Mouse (Mus musculus) midbrain, embryonic 12.5 days (tissue): Measurements from ENCODE around the gene Per3. TPM values are rescaled to one million over a fixed set of nuclear protein-coding genes. Genes with fewer than 3 reads are reported as not detected.

Experiments
- ATAC-seq: fragments of 200-750 bp; cut with Nextera tagmentation; 2 replicates; pipeline ENCODE4 v1.8.0; 2017; ENCODE audit warnings: low read depth, moderate TSS enrichment, moderate library complexity; ENCODE audit not compliant: low FRiP score
- H3K27ac ChIP-seq: fragments of 300-500 bp; sonication (generic); replicated peaks from 2 replicates; pipeline ENCODE4 v1.5.1; 2016; ENCODE audit warnings: mild to moderate bottlenecking
- H3K27me3 ChIP-seq: fragments of 300-500 bp; sonication (generic); 2 replicates; pipeline ENCODE4 v1.6.1; 2016; ENCODE audit warnings: mild to moderate bottlenecking
- H3K36me3 ChIP-seq: fragments of 300-500 bp; sonication (generic); 2 replicates; pipeline ENCODE4 v1.6.1; 2016
- H3K4me1 ChIP-seq: fragments of 300-500 bp; sonication (generic); 2 replicates; pipeline ENCODE4 v1.6.1; 2016
- H3K4me2 ChIP-seq: fragments of 300-500 bp; sonication (generic); replicated peaks from 2 replicates; pipeline ENCODE4 v1.6.1; 2016; ENCODE audit warnings: mild to moderate bottlenecking, moderate library complexity
- H3K4me3 ChIP-seq: fragments of 300-500 bp; sonication (generic); 2 replicates; pipeline ENCODE4 v1.5.1; 2016; ENCODE audit warnings: mild to moderate bottlenecking
- H3K9ac ChIP-seq: fragments of 300-500 bp; sonication (generic); replicated peaks from 2 replicates; pipeline ENCODE4 v1.6.1; 2016; ENCODE audit warnings: mild to moderate bottlenecking, moderate library complexity
- H3K9me3 ChIP-seq: fragments of 300-500 bp; sonication (generic); 2 replicates; pipeline ENCODE4 v1.6.1; 2016; ENCODE audit warnings: mild to moderate bottlenecking
- WGBS: fragments of 180-500 bp; shearing (Covaris S2); methylation state at CpG from one replicate; pipeline ENCODE4 v1.1.7; 2016; 5-methylcytosine and 5-hydroxymethylcytosine counted together
- polyA plus RNA-seq: library from polyadenylated mRNA; unstranded; fragments of >200 nt; fragmentation: Nextera tagmentation; extraction: Ambion mirVana; gene quantifications from 2 replicates; pipeline ENCODE4 v1.2.1, GENCODE M21; 2016

Gene Per3
- polyA plus RNA-seq: 5.0 and 5.1 TPM in 2 replicates

DNA sequence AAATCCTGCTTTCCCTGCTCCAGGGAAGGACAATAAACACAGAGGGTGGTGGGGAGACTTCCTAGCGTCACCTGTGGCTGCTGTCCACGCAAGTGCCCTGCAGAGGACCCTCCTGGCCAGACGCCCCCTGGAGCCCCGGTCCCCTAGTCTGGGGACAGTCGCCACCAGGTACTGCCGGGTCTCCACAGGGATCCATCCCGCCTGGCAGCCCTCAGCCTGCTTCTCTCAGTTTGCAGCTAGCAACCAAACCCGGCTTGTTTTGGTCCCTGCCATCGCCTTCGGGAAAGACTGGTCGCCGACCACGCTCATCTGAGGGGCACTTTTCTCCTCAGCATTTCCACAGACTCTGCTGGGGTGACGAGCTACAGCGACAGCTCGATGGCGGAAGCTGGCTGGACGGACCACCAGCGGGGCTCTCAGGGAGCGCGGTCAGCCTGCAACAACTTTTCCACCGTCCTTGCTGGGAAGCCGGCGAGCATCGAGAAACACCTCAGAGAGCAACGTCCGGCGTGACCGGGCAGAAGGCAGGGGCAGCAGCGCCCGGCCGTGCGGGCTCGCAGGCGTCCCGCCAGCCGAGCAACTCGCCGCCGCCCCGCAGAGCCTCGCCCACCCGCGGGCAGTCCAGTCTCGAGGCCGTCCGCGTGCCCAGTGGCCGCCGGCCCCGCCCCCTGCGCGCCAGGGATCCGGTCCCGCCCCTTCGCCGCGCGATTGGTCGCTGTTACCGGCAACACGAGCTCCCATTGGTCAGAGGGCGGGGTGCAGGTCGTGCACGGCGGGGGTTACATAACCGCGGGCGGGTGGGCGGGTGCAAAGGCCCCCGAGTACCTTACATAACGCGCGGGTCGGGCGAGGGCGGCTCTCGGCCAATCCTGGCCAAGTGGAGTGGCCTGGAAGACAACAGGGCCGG, at the start of gene Per3:
Gene Per3 (minus strand): TSS at position 629 of the 907 bp plus-strand sequence.
- no peaks in the 10 kb centered on the region for H3K9me3 ChIP-seq
- peak within 1 kb of the TSS; percentile 61 for H3K9ac ChIP-seq
- H3K4me1 ChIP-seq: peaks cover 17% of the 10 kb centered on the region
- H3K4me3 ChIP-seq: peak within 1 kb of the TSS; percentile 58
- WGBS: under 1% methylated on average over 68 of the region's 79 CpGs
- peak within 1 kb of the TSS; percentile 97 for H3K4me2 ChIP-seq
- ATAC-seq: peak; percentile 97
- peaks cover 12% of the 10 kb centered on the region for H3K27me3 ChIP-seq
- H3K27ac ChIP-seq: no peak within 1 kb of the TSS
- H3K36me3 ChIP-seq: peaks cover 22% of the 10 kb centered on the region

- H3K9me3 ChIP-seq: no peaks in the 10 kb centered on the region
- peaks cover 8% of the 10 kb centered on the region; the same call in 1 of the 2 replicates for H3K4me1 ChIP-seq
- H3K27me3 ChIP-seq: no peaks in the 10 kb centered on the region
- no peak for ATAC-seq
- H3K4me3 ChIP-seq: no peak within 1 kb of the TSS
- no peak within 1 kb of the TSS for H3K4me2 ChIP-seq
- whole genome bisulfite sequencing: 93% methylated on average over 7 of the region's 7 CpGs
- H3K9ac ChIP-seq: no peak within 1 kb of the TSS
- H3K27ac ChIP-seq: no peak within 1 kb of the TSS
- H3K36me3 ChIP-seq: peaks cover 51% of the 10 kb centered on the region
Measured at GRCm38 (mm10) chr4:151089270-151089669, 44.8 kb upstream of the Per3 start, which contains the start of gene Gm13090. Gene Gm13090, plus strand, starts transcription at chr4:151089570.

DNA sequence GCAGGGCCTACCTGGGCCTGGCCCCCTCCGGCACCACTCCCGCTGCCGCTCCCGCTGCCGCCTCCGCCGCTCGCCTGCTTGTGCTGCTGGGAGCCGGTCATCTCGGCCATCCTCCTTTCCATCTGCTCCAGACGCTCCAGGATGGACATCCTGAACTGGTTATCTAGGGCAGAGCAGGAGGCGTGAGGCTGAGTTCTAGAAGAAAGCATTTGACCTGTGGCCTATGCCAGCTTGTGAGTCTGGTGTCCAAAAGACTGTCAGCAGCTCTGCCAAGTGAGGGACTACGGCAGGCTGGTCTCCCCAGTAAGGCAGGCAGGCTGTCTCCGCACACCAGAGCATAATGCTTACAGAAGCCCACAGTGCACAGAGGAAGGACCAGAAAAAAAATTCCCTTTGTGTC, 44.4 kb upstream of the Per3 start:
- Histone ChIP-seq H3K4me1 (peaks cover 8% of the 10 kb centered on the region; the same call in 1 of the 2 replicates), H3K9ac (no peak overlapping the region), H3K4me3 (no peak overlapping the region), H3K36me3 (peaks cover 51% of the 10 kb centered on the region), H3K9me3 (no peaks in the 10 kb centered on the region), H3K4me2 (no peak overlapping the region), H3K27me3 (no peaks in the 10 kb centered on the region), H3K27ac (no peak overlapping the region)
- 92% methylated on average over 14 of the region's 14 CpGs for WGBS
- ATAC-seq: no peak

DNA sequence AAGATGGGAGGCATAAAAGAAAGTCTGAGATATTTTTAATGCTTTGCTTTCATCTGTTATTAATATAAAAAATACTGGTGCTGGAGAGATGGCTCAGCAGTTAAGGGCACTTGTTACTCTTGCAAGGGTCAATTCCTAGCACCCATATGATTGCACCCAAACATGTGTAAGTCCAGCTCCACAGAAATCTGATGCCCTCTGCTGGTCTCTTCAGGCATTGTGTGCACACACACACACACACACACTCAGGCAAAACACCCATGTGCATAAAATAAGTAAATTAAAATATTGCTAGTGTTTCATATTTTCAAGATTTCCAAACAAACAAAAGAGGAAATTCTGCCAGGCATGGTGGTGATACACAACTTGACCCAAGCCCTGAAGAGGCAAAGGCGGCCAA, 42.9 kb upstream of the Per3 start:
- Histone ChIP-seq H3K9me3 (no peaks in the 10 kb centered on the region), H3K27me3 (no peaks in the 10 kb centered on the region), H3K4me1 (peaks cover 8% of the 10 kb centered on the region; the same call in 1 of the 2 replicates), H3K36me3 (peaks cover 65% of the 10 kb centered on the region), H3K4me2 (no peak overlapping the region), H3K9ac (no peak overlapping the region), H3K4me3 (no peak overlapping the region), H3K27ac (no peak overlapping the region)
- 89% methylated on average over 1 of the region's 1 CpGs for WGBS
- ATAC-seq: no peak

GRCm38 (mm10) chr4:151083027-151083426, 38.6 kb upstream of the Per3 start:
- no peaks in the 10 kb centered on the region for H3K27me3 ChIP-seq
- H3K9ac ChIP-seq: no peak overlapping the region
- H3K4me3 ChIP-seq: no peak overlapping the region
- WGBS: 84% methylated on average over 5 of the region's 5 CpGs
- H3K27ac ChIP-seq: no peak overlapping the region
- ATAC-seq: no peak
- H3K36me3 ChIP-seq: peaks cover 97% of the 10 kb centered on the region
- H3K4me1 ChIP-seq: no peaks in the 10 kb centered on the region
- no peak overlapping the region for H3K4me2 ChIP-seq
- H3K9me3 ChIP-seq: no peaks in the 10 kb centered on the region

- 95% methylated on average over 13 of the region's 13 CpGs for WGBS
- H3K36me3 ChIP-seq: peaks cover 96% of the 10 kb centered on the region
Measured at GRCm38 (mm10) chr4:151081977-151082376, 37.5 kb upstream of the Per3 start.

DNA sequence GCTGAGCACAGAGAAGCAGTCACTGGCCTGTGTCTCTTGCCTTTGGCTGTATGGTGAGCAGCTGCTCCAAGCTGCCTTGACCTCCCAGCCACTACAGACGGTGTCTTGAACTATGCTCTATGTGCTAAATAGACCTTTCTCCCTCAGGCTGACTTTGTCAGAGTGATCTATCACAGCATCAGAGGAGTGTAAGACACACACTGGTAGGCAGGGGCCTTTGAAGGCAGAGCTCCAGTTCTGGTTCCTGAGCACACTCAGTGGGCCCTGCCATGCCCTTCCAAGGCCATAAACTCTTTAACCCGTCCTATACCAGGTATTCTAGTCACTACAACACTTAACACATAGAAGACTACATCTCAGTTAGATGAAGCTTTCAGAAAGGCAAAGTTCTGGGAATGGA, 36.9 kb upstream of the Per3 start:
- 93% methylated on average over 2 of the region's 2 CpGs for WGBS
- H3K9ac ChIP-seq: no peak overlapping the region
- H3K27me3 ChIP-seq: no peaks in the 10 kb centered on the region
- no peak overlapping the region for H3K4me2 ChIP-seq
- no peaks in the 10 kb centered on the region for H3K4me1 ChIP-seq
- no peak overlapping the region for H3K4me3 ChIP-seq
- no peaks in the 10 kb centered on the region for H3K9me3 ChIP-seq
- peaks cover 98% of the 10 kb centered on the region for H3K36me3 ChIP-seq
- no peak for ATAC-seq
- no peak overlapping the region for H3K27ac ChIP-seq

More at GRCm38 (mm10) chr4:151081977-151082376, 37.5 kb upstream of the Per3 start:
- H3K4me1 ChIP-seq: no peaks in the 10 kb centered on the region
- H3K27ac ChIP-seq: no peak overlapping the region
- ATAC-seq: no peak
- no peaks in the 10 kb centered on the region for H3K27me3 ChIP-seq
- H3K9me3 ChIP-seq: no peaks in the 10 kb centered on the region
- no peak overlapping the region for H3K4me3 ChIP-seq
- H3K9ac ChIP-seq: no peak overlapping the region
- H3K4me2 ChIP-seq: no peak overlapping the region

DNA sequence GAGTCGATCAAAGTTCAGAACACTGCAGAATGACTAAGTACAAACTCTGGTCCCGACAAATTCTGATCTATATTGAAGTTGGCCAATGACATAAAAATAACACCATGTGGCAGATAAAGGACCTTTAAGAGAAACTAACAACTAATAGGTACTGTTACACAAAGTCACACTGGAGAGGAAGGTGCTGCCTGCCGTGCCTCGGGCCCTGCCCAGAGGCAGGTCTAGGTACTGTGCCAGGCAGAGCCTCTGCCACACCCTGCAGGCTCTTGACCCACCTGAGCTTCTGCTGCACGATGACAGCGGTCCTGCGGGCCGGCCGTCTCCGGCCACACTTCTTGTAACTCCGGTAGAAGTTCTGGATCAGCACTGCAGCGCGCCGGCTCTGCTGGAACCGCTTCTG, 30.4 kb upstream of the Per3 start:
- no peak overlapping the region for H3K9ac ChIP-seq
- no peak overlapping the region for H3K4me2 ChIP-seq
- peaks cover 94% of the 10 kb centered on the region for H3K36me3 ChIP-seq
- no peaks in the 10 kb centered on the region for H3K27me3 ChIP-seq
- no peak overlapping the region for H3K27ac ChIP-seq
- no peaks in the 10 kb centered on the region for H3K9me3 ChIP-seq
- H3K4me3 ChIP-seq: no peak overlapping the region
- WGBS: 93% methylated on average over 15 of the region's 15 CpGs
- no peak for ATAC-seq
- H3K4me1 ChIP-seq: no peaks in the 10 kb centered on the region

GRCm38 (mm10) chr4:151073108-151073744, 28.8 kb upstream of the Per3 start:
- no peak overlapping the region for H3K4me3 ChIP-seq
- H3K27me3 ChIP-seq: no peaks in the 10 kb centered on the region
- no peaks in the 10 kb centered on the region for H3K4me1 ChIP-seq
- H3K9me3 ChIP-seq: no peaks in the 10 kb centered on the region
- H3K36me3 ChIP-seq: peaks cover 93% of the 10 kb centered on the region
- H3K9ac ChIP-seq: no peak overlapping the region
- H3K4me2 ChIP-seq: no peak overlapping the region
- ATAC-seq: no peak
- WGBS: 58% methylated on average over 13 of the region's 13 CpGs
- H3K27ac ChIP-seq: no peak overlapping the region

DNA sequence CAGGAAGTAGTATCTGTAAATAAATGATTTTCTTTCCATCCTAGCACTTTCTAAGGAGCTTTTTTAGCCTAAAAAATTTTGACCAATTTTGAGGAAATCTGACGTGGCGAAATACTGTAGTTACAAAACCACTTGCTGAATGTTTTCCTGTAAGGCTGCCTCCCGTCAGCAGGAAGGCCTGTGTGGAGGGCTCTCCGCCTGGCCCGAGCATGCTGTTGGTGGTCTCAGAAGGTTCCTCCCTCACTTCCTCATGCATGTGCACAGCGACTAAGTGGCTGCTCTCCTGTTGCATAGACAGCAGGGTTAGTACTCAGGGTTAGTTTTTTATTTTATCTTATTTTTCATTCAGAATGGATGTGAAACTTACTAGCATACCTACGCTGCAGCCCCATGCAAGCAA, 26.5 kb upstream of the Per3 start:
- no peaks in the 10 kb centered on the region for H3K27me3 ChIP-seq
- peaks cover 91% of the 10 kb centered on the region for H3K36me3 ChIP-seq
- 91% methylated on average over 7 of the region's 7 CpGs for WGBS

GRCm38 (mm10) chr4:151068751-151069150, 24.3 kb upstream of the Per3 start:
- no peak overlapping the region for H3K9ac ChIP-seq
- 84% methylated on average over 4 of the region's 4 CpGs for WGBS
- ATAC-seq: no peak

More for the DNA sequence above, 26.5 kb upstream of the Per3 start:
- no peak overlapping the region for H3K4me2 ChIP-seq
- no peaks in the 10 kb centered on the region for H3K9me3 ChIP-seq
- ATAC-seq: no peak
- no peaks in the 10 kb centered on the region for H3K4me1 ChIP-seq
- H3K27ac ChIP-seq: no peak overlapping the region
- no peak overlapping the region for H3K4me3 ChIP-seq
- H3K9ac ChIP-seq: no peak overlapping the region

GRCm38 (mm10) chr4:151059566-151059965, 15.1 kb upstream of the Per3 start:
- Histone ChIP-seq H3K4me3 (no peak overlapping the region), H3K36me3 (peaks cover 40% of the 10 kb centered on the region), H3K4me2 (no peak overlapping the region), H3K27ac (no peak overlapping the region), H3K9me3 (no peaks in the 10 kb centered on the region), H3K9ac (no peak overlapping the region), H3K27me3 (no peaks in the 10 kb centered on the region), H3K4me1 (peaks cover 16% of the 10 kb centered on the region)
- ATAC-seq: no peak
- WGBS: 92% methylated on average over 4 of the region's 4 CpGs

More at GRCm38 (mm10) chr4:151068751-151069150, 24.3 kb upstream of the Per3 start:
- H3K4me3 ChIP-seq: no peak overlapping the region
- H3K4me2 ChIP-seq: no peak overlapping the region
- H3K36me3 ChIP-seq: peaks cover 76% of the 10 kb centered on the region
- H3K9me3 ChIP-seq: no peaks in the 10 kb centered on the region
- H3K4me1 ChIP-seq: no peaks in the 10 kb centered on the region
- H3K27me3 ChIP-seq: no peaks in the 10 kb centered on the region
- no peak overlapping the region for H3K27ac ChIP-seq
